Mouse (Mus musculus) hindbrain, embryonic 11.5 days (tissue): ENCODE measurements around the gene Ppef2. TPM values are rescaled to one million over a fixed set of nuclear protein-coding genes. Genes with fewer than 3 reads are reported as not detected.
"Not testable (repeated sequence)": the region's sequence is repeated elsewhere in the genome, so short reads cannot be mapped to it uniquely, and the experiment has no call there.

Source experiments
- ATAC-seq: fragments of 200-750 bp; cut with Nextera tagmentation; 2 replicates; pipeline ENCODE4 v1.8.0; 2017; ENCODE audit warnings: mild to moderate bottlenecking, moderate TSS enrichment, moderate library complexity; ENCODE audit not compliant: low FRiP score
- DNase-seq: peaks from one replicate; pipeline ENCODE4 v3.0.0-alpha.2; 2015; ENCODE audit warnings: low spot score
- H3K27ac ChIP-seq: fragments of 300-500 bp; sonication (generic); 2 replicates; pipeline ENCODE4 v1.5.1; 2014; ENCODE audit warnings: mild to moderate bottlenecking, low read depth, low read length
- H3K27me3 ChIP-seq: fragments of 300-500 bp; sonication (generic); 2 replicates; pipeline ENCODE4 v1.6.1; 2014; ENCODE audit warnings: mild to moderate bottlenecking, low read length, moderate library complexity, mixed read lengths; ENCODE audit not compliant: control insufficient read depth, insufficient read depth
- H3K36me3 ChIP-seq: fragments of 300-500 bp; sonication (generic); 2 replicates; pipeline ENCODE4 v1.6.1; 2014; ENCODE audit warnings: mild to moderate bottlenecking, low read length, moderate library complexity, mixed read lengths; ENCODE audit not compliant: control insufficient read depth, insufficient read depth
- H3K4me1 ChIP-seq: fragments of 300-500 bp; sonication (generic); replicated peaks from 2 replicates; pipeline ENCODE4 v1.6.1; 2014; ENCODE audit warnings: low read length, mixed read lengths; ENCODE audit not compliant: control insufficient read depth, insufficient read depth
- H3K4me2 ChIP-seq: fragments of 300-500 bp; sonication (generic); replicated peaks from 2 replicates; pipeline ENCODE4 v1.6.1; 2014; ENCODE audit warnings: mild to moderate bottlenecking, low read depth, low read length
- H3K4me3 ChIP-seq: fragments of 300-500 bp; sonication (generic); 2 replicates; pipeline ENCODE4 v1.5.1; 2014; ENCODE audit warnings: low read depth, low read length
- H3K9ac ChIP-seq: fragments of 300-500 bp; sonication (generic); 2 replicates; pipeline ENCODE4 v1.6.1; 2014; ENCODE audit warnings: low read depth, low read length
- H3K9me3 ChIP-seq: fragments of 300-500 bp; sonication (generic); 2 replicates; pipeline ENCODE4 v1.6.1; 2016; ENCODE audit warnings: low read length; ENCODE audit not compliant: control insufficient read depth
- WGBS: fragments of 180-500 bp; shearing (Covaris S2); extraction: QIAGEN DNeasy Blood & Tissue Kit; methylation state at CpG from one replicate; pipeline ENCODE4 v1.1.7; 2014; 5-methylcytosine and 5-hydroxymethylcytosine counted together
- polyA plus RNA-seq: library from polyadenylated mRNA; unstranded; fragments of >200 nt; fragmentation: Nextera tagmentation; extraction: Ambion mirVana; gene quantifications from 2 replicates; pipeline ENCODE4 v1.2.1, GENCODE M21; 2014

The Ppef2 gene
- polyA plus RNA-seq, 1 experiment from 2014 or later = not detected

DNA sequence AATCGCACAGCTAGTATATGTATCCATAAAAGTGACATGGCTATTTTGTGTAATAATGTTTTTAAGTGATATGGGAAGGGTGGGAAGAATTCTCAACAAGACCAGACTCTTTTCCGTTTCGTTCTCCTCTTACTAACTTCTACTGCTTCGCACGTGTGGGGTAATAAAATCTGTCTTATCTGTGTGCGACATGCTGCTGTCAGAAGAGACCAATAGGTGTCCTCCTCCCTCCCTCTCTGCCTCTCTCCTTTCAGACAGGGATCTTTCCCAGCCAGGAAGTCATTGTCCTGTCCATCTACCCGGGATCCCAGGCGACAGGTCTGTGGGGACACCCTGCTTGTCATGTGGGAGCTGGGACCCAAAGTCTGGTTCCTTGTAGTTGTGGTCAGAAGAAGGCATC, 45.9 kb downstream of the Ppef2 start:
- no peak overlapping the region for H3K4me2 ChIP-seq
- no peaks in the 10 kb centered on the region for H3K9me3 ChIP-seq
- no peaks in the 10 kb centered on the region for H3K36me3 ChIP-seq
- WGBS = 79% methylated on average over 8 of the region's 8 CpGs
- no peak overlapping the region for H3K9ac ChIP-seq
- DNase-seq = no peak
- no peak overlapping the region for H3K27ac ChIP-seq
- no peak for ATAC-seq
- no peaks in the 10 kb centered on the region for H3K4me1 ChIP-seq
- H3K4me3 ChIP-seq = no peak overlapping the region
- H3K27me3 ChIP-seq = no peaks in the 10 kb centered on the region

GRCm38 (mm10) chr5:92206121-92206520, 50.0 kb downstream of the Ppef2 start:
- no peak overlapping the region for H3K9ac ChIP-seq
- no peaks in the 10 kb centered on the region for H3K36me3 ChIP-seq
- H3K9me3 ChIP-seq = no peaks in the 10 kb centered on the region
- 89% methylated on average over 6 of the region's 6 CpGs for WGBS
- DNase-seq = no peak
- no peaks in the 10 kb centered on the region for H3K27me3 ChIP-seq
- no peak overlapping the region for H3K4me3 ChIP-seq
- ATAC-seq = no peak
- no peaks in the 10 kb centered on the region for H3K4me1 ChIP-seq
- no peak overlapping the region for H3K27ac ChIP-seq
- H3K4me2 ChIP-seq = no peak overlapping the region

DNA sequence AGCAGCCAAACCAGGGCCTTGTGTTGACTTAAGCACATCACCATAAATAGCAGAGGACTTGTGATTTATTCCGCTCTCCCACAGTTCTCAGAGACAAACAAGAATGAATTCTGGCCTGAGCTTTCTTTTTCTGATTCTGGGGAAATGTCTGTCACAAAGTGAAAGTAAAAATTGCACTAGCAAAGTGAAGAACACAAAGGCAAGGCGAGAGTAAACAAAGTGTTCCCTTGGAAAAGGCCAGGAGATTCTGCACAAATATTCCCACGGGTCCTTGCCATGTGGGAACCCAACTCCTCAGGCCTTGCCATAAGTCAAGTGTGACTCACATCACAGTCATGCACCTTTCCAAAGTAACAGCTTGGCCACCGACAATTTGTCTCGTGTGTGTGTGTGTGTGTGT, 50.4 kb downstream of the Ppef2 start:
- Histone ChIP-seq H3K4me1 (no peaks in the 10 kb centered on the region), H3K4me3 (no peak overlapping the region), H3K9me3 (no peaks in the 10 kb centered on the region), H3K9ac (no peak overlapping the region), H3K27ac (no peak overlapping the region), H3K36me3 (0 out of 2 replicates have a peak, but pooled peaks cover 2% of the 10 kb centered on the region), H3K4me2 (no peak overlapping the region), H3K27me3 (no peaks in the 10 kb centered on the region)
- ATAC-seq (no peak), DNase-seq (no peak)
- 90% methylated on average over 5 of the region's 5 CpGs for WGBS

DNA sequence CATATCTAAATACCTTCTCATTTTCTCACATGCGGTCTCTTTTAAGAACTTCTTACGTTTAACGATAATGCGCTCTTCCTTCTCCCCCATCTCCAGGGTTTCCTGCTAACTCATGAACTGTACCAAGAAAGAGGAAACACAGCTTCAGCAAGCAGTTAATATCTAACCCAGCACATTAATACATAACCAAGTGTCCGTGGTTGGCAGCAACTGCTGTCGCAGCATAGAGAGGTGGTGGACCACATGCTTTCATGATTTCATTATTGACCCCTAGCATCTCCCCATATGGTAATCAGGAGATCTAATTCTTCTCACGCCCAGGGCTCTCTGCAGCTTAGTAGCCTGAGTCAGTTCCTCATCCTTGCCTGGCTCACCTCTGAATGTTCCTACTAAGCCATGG, 50.9 kb downstream of the Ppef2 start:
- no peak overlapping the region for H3K4me3 ChIP-seq
- WGBS = 93% methylated on average over 7 of the region's 7 CpGs
- H3K4me1 ChIP-seq = no peaks in the 10 kb centered on the region
- no peak overlapping the region for H3K27ac ChIP-seq
- DNase-seq (no peak), ATAC-seq (no peak)
- H3K9me3 ChIP-seq = no peaks in the 10 kb centered on the region
- no peak overlapping the region for H3K9ac ChIP-seq
- no peaks in the 10 kb centered on the region for H3K27me3 ChIP-seq
- 0 out of 2 replicates have a peak, but pooled peaks cover 2% of the 10 kb centered on the region for H3K36me3 ChIP-seq
- no peak overlapping the region for H3K4me2 ChIP-seq

DNA sequence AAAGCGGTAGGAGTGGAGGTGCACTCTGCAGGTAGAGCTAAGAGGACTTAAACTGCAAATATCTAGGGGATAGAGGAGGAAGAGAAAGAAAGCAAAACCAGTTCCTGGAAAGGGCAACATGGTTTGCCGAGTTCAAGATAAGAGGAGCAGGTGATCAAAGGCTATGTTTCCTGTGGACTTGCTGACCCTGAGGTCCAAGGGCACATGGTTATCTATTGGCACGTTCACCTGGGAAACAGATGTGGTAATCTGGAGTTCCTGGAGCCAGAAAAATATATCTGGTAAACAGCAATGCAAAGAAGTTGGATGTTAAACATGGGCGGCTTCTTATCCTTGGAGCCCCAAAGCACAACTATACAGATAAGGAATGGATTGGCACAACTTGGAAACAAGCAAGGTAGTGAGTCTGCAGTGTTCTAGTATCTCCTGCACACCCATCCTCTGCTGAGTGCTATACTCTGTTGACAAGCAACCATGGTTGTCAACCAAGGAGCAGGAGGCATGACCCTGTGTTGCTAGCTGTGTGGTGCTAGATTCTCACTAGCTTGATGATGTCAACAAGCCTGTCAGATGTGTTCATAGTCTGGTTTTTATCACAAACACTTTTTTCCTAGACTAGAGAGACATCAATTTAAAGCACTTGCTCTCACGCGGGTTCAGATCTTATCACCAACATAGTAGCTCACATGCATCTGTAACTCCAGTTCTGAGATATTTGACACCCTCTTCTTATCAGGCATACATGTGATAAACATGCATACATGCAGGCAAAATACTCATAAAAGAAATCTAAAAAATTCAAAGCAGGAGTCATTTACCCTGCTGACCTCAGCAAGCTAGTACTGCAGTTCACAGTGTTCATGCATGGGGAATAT, 51.7 kb downstream of the Ppef2 start:
- Histone ChIP-seq H3K4me1 (no peaks in the 10 kb centered on the region), H3K36me3 (0 out of 2 replicates have a peak, but pooled peaks cover 2% of the 10 kb centered on the region), H3K9me3 (no peaks in the 10 kb centered on the region), H3K4me2 (no peak overlapping the region), H3K27me3 (no peaks in the 10 kb centered on the region), H3K4me3 (no peak overlapping the region), H3K27ac (no peak overlapping the region), H3K9ac (no peak overlapping the region)
- WGBS = 90% methylated on average over 6 of the region's 6 CpGs
- ATAC-seq (no peak), DNase-seq (no peak)

DNA sequence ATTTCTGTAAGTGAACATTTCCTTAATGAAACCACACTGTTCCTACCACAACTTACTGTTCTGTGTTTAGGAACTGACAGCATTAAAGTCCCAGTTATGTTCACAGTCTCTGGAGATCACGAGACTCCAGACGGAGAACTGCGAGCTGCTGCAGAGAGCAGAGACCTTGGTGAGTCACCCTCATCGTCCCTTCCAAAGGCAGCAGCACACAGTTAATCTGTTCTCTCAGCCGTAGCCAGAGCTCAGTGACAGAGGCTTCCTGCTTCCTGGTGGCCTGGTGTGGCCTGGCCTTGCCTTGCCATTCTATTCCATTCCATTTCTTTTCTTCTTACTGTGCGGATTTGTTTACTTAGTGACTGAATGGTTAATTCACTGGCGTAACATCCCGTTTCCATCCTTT, 57.8 kb downstream of the Ppef2 start:
- Histone ChIP-seq H3K27me3 (no peaks in the 10 kb centered on the region), H3K27ac (no peak overlapping the region), H3K9me3 (no peaks in the 10 kb centered on the region), H3K36me3 (0 out of 2 replicates have a peak, but pooled peaks cover 5% of the 10 kb centered on the region), H3K4me3 (no peak overlapping the region), H3K4me2 (no peak overlapping the region), H3K4me1 (no peaks in the 10 kb centered on the region), H3K9ac (no peak overlapping the region)
- ATAC-seq (no peak), DNase-seq (no peak)
- WGBS = 83% methylated on average over 8 of the region's 8 CpGs

DNA sequence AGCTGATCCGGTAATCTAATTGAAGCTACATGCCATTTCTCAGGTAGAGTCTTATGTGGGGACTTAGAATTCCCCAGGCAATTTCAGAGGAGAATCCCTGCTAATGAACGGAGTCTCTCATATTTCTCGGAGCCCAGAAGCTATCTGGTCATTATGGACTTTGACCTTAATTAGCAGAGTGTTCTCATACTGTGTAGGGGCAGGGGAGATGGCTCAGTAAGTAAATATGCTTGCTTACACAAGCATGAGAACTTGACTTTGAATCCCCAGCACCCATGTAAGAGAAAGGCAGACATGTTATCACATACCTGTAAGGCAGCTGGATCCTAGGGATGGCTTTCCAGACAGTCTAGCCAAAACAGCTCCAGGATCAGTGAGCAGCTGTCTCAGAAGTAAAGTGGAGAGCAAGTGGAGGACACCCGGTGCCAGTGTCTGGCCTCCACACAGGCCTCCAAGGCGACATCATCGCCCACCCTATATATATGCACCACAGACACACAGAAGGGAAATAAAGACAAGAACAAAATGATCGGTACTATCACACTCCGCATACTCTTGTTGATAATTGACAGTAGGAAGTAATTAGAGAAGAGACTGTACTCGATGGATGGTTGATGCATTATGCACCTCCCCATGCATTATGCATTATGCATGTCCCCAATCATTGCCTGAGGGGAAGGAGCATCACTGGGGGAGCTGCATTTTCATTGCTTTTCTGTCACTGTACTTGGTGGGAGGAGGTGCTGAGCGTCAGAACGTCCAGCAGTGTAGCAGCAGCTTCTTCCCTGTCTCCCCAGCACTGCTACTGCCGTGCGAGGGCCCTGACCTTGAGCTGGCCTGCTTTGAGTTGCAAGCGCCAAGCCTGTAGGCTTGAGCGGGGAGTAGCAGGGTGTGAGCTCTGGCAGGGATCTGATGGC, 58.9 kb downstream of the Ppef2 start:
- Histone ChIP-seq H3K9ac (no peak overlapping the region), H3K4me3 (no peak overlapping the region), H3K36me3 (peaks cover 7% of the 10 kb centered on the region; the same call in 1 of the 2 replicates), H3K9me3 (no peaks in the 10 kb centered on the region), H3K27ac (no peak overlapping the region), H3K4me2 (no peak overlapping the region), H3K27me3 (no peaks in the 10 kb centered on the region), H3K4me1 (no peaks in the 10 kb centered on the region)
- ATAC-seq (peak; percentile 65), DNase-seq (peak; percentile 8)
- 86% methylated on average over 15 of the region's 15 CpGs for WGBS

GRCm38 (mm10) chr5:92195716-92196115, 60.4 kb downstream of the Ppef2 start:
- not testable (repeated sequence) for H3K9ac ChIP-seq, H3K4me3 ChIP-seq, H3K36me3 ChIP-seq, H3K27ac ChIP-seq, H3K4me1 ChIP-seq, H3K4me2 ChIP-seq, ATAC-seq, H3K27me3 ChIP-seq, H3K9me3 ChIP-seq
- 56% methylated on average over 2 of the region's 2 CpGs for WGBS
- peak; percentile 35 for DNase-seq
